Mouse (Mus musculus) heart, adult 2 months (tissue): ENCODE results near the gene Zfp433.
"Not testable (repeated sequence)": the region's sequence is repeated elsewhere in the genome, so short reads cannot be mapped to it uniquely, and the experiment has no call there.

ENCODE experiments used
- CTCF ChIP-seq: fragments of 200-600 bp; IDR thresholded peaks from 2 replicates; pipeline ENCODE4 v1.8.1; 2022; ENCODE audit warnings: antibody characterized with exemption, mild to moderate bottlenecking, moderate library complexity
- EP300 ChIP-seq: fragments of 200-500 bp; IDR thresholded peaks from 2 replicates; pipeline ENCODE4 v1.6.1; 2011; ENCODE audit warnings: low read depth, low read length, control low read depth; ENCODE audit not compliant: insufficient read depth

DNA sequence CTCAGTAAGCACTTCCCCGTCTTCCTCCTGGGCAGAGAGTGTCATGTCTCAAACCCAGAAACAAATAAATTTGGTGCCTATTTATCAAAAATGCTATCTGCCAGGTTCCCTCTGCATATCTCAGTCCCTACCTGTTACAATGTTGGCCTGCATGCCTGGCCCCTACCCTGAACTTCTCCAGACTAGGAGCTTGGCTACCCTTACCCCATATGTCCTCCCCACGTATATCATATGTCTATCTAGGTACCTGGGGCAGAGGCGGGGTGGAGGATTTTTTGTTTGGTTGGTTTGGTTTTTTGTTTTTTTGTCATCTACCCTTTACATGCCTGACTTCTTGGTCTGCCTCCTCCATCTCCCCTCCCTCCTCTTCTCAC lies 66.8 kb downstream of the Zfp433 start:
- TF ChIP-seq EP300, CTCF: not testable (repeated sequence)
